Comparison of ENCODE assay signal across 8 mouse cellular contexts in genomic region chr8:126595204-126596061, GRCm38 (mm10). TPM values are rescaled to one million over a fixed set of nuclear protein-coding genes. Genes with fewer than 3 reads are reported as not detected.
DNase-seq lines count a peak whose midpoint lies in the region; ATAC-seq and TF ChIP-seq lines count a peak whose summit lies in the region.

No protein-coding gene starts in this region.

- peak; percentile 1; the same call in 1 of the 2 replicates for ATAC-seq in forebrain, embryonic 13.5 days
- no peak for ATAC-seq in lung, embryonic 14.5 days (ENCODE audit: insufficient read depth)

- WGBS in forebrain, embryonic 13.5 days = 7% methylated on average over 16 of the region's 16 CpGs
- WGBS in lung, embryonic 14.5 days = 9% methylated on average over 16 of the region's 16 CpGs

- peaks cover 51% of the 10 kb centered on the region for H3K4me1 ChIP-seq in forebrain, embryonic 13.5 days
- peaks cover 34% of the 10 kb centered on the region for H3K4me1 ChIP-seq in lung, embryonic 14.5 days (ENCODE audit: insufficient read depth)

- H3K27me3 ChIP-seq in forebrain, embryonic 13.5 days = no peaks in the 10 kb centered on the region
- no peaks in the 10 kb centered on the region for H3K27me3 ChIP-seq in lung, embryonic 14.5 days (ENCODE audit: insufficient read depth, low read length)

- peak overlapping the region; percentile 100 for H3K4me2 ChIP-seq in forebrain, embryonic 13.5 days
- H3K4me2 ChIP-seq in lung, embryonic 14.5 days = peak overlapping the region; percentile 99

- peak; percentile 55 to 63 for DNase-seq in CD8-positive naive resting alpha-beta T cell, adult 2 months (ENCODE audit: low read depth in 2 of 2, low spot score in 2 of 2)
- peak; percentile 66 for DNase-seq in adrenal gland, postnatal 25 days
- DNase-seq in heart, postnatal 10 days = peak; percentile 95 to 96
- peak; percentile 78 to 82 for DNase-seq in kidney, postnatal 36 days
- DNase-seq in lung, embryonic 14.5 days = peak; percentile 53
- peak; percentile 65 for DNase-seq in ovary, postnatal 36 days (ENCODE audit: low spot score)
- DNase-seq in yolk sac, embryonic 10.5 days (ENCODE audit: low spot score) = peak; percentile 46

- no peaks in the 10 kb centered on the region for H3K9me3 ChIP-seq in forebrain, embryonic 13.5 days (replicated peaks)
- H3K9me3 ChIP-seq in lung, embryonic 14.5 days (ENCODE audit: low read depth, low read length) = no peaks in the 10 kb centered on the region

- H3K9ac ChIP-seq in forebrain, embryonic 13.5 days = peak overlapping the region; percentile 100
- peak overlapping the region; percentile 100 for H3K9ac ChIP-seq in lung, embryonic 14.5 days

- peaks cover 6% of the 10 kb centered on the region for H3K36me3 ChIP-seq in forebrain, embryonic 13.5 days (ENCODE audit: poor library complexity, severe bottlenecking)
- peaks cover 24% of the 10 kb centered on the region for H3K36me3 ChIP-seq in lung, embryonic 14.5 days (ENCODE audit: insufficient read depth)

- intact Hi-C loops in heart, postnatal 10 days (cut with DNase I) = loop anchor here (1.0 to 5.0 kb wide), 3 partner anchors 69 to 327 kb away; no protein-coding TSS in a partner anchor

- H3K4me3 ChIP-seq in forebrain, embryonic 13.5 days = peak overlapping the region; percentile 73
- H3K4me3 ChIP-seq in lung, embryonic 14.5 days (ENCODE audit: low read depth, low read length) = peak overlapping the region; percentile 60

- TF ChIP-seq CTCF in lung, embryonic 14.5 days (IDR thresholded peaks at IDR 0.05; ENCODE audit: low read depth) = no peak

- peak overlapping the region; percentile 99 for H3K27ac ChIP-seq in forebrain, embryonic 13.5 days
- H3K27ac ChIP-seq in lung, embryonic 14.5 days (ENCODE audit: low read depth) = peak overlapping the region; percentile 100

RNA-seq across cellular contexts. Expression of gene Irf2bp2, which starts 1.6 kb away (rescaled TPM):
- 81.3 and 82.6 TPM in 2 replicates for total RNA-seq in adrenal gland, postnatal 25 days (2021)
- polyA plus RNA-seq in forebrain, embryonic 13.5 days (2015; fragmentation: Nextera tagmentation; extraction: Ambion mirVana) = 8.1 and 8.3 TPM in 2 replicates
- 100 to 1,000 TPM; 101 to 154 TPM for total RNA-seq in heart, postnatal 10 days (2021)
- 8.9 and 9.3 TPM in 2 replicates for polyA plus RNA-seq in lung, embryonic 14.5 days (2014; fragmentation: Nextera tagmentation; extraction: Ambion mirVana)
